Mouse (Mus musculus) CH12.LX (cell line): ENCODE results near the gene Spty2d1. TPM values are rescaled to one million over a fixed set of nuclear protein-coding genes. Genes with fewer than 3 reads are reported as not detected.

Experiments
- DNase-seq: peaks from one replicate; pipeline ENCODE4 v3.0.0-alpha.2; 2013; ENCODE audit errors: extremely low read depth
- H3K27ac ChIP-seq: 2 replicates; pipeline ENCODE4 v1.5.1; 2012; ENCODE audit warnings: low read depth, mild to moderate bottlenecking, control low read depth, moderate library complexity; ENCODE audit not compliant: insufficient read depth
- H3K27me3 ChIP-seq: replicated peaks from 2 replicates; pipeline ENCODE3; 2012; ENCODE audit warnings: inconsistent platforms
- H3K36me3 ChIP-seq, 2 experiments: replicated peaks in 1 of 2; 2 replicates each; pipeline versions ENCODE3 to v1.6.1; 2012; ENCODE audit warnings: inconsistent platforms in 1 of 2, low read length in 1 of 2, mild to moderate bottlenecking in 1 of 2, mixed read lengths in 1 of 2, moderate library complexity in 1 of 2; ENCODE audit not compliant: control insufficient read depth in 1 of 2, insufficient read depth in 1 of 2
- H3K4me1 ChIP-seq, 2 experiments: 2 replicates each; pipeline ENCODE4 v1.6.1; 2012; ENCODE audit warnings: inconsistent platforms in 1 of 2, moderate library complexity in 1 of 2; ENCODE audit not compliant: insufficient read depth in 2 of 2, control insufficient read depth in 1 of 2
- H3K4me2 ChIP-seq: 2 replicates; pipeline ENCODE4 v1.6.1; 2012; ENCODE audit warnings: low read depth, mild to moderate bottlenecking, control low read depth; ENCODE audit not compliant: poor library complexity, insufficient read depth, severe bottlenecking
- H3K4me3 ChIP-seq, 3 experiments: fragments of 150-350 bp in 1 of 3; sonication (generic) in 1 of 3; replicated peaks in 1 of 3; 2 replicates each; pipeline versions ENCODE3 to v1.5.1; 2011 to 2012; ENCODE audit warnings: low read depth in 2 of 3, low read length in 2 of 3, mild to moderate bottlenecking in 2 of 3, moderate library complexity in 2 of 3, control low read depth in 1 of 3, improper control_type of control experiment in 1 of 3, inconsistent platforms in 1 of 3, mixed read lengths in 1 of 3; ENCODE audit not compliant: poor library complexity in 1 of 3
- H3K79me2 ChIP-seq: replicated peaks from 2 replicates; pipeline ENCODE4 v1.6.1; 2012; ENCODE audit warnings: mild to moderate bottlenecking, moderate library complexity; ENCODE audit not compliant: control insufficient read depth, poor library complexity, insufficient read depth, severe bottlenecking; ENCODE audit errors: extremely low read depth
- H3K9ac ChIP-seq: 2 replicates; pipeline ENCODE4 v1.6.1; 2012; ENCODE audit warnings: low read depth, mild to moderate bottlenecking, control low read depth, moderate library complexity; ENCODE audit not compliant: insufficient read depth
- H3K9me3 ChIP-seq: replicated peaks from 2 replicates; pipeline ENCODE3; 2012; ENCODE audit warnings: low read length, inconsistent platforms, mixed read lengths
- BHLHE40 ChIP-seq: IDR thresholded peaks from 2 replicates; pipeline ENCODE4 v1.6.1; 2011; ENCODE audit warnings: mild to moderate bottlenecking, low read depth, low read length, improper control_type of control experiment
- CHD1 ChIP-seq: IDR thresholded peaks from 2 replicates; pipeline ENCODE4 v1.6.1; 2012; ENCODE audit warnings: low read depth, low read length, improper control_type of control experiment, inconsistent platforms
- CHD2 ChIP-seq: IDR thresholded peaks from 2 replicates; pipeline ENCODE4 v1.6.1; 2011; ENCODE audit warnings: low read length, improper control_type of control experiment
- CTCF ChIP-seq, 2 experiments: IDR thresholded peaks in 1 of 2; conservative IDR thresholded peaks in 1 of 2; 2 replicates each; pipeline ENCODE4 v1.5.1; 2011 to 2012; ENCODE audit warnings: low read depth in 2 of 2, low read length in 2 of 2, improper control_type of control experiment in 1 of 2, inconsistent platforms in 1 of 2, mild to moderate bottlenecking in 1 of 2, moderate library complexity in 1 of 2
- E2F4 ChIP-seq: IDR thresholded peaks from 2 replicates; pipeline ENCODE4 v1.6.1; 2011; ENCODE audit warnings: low read depth, low read length, improper control_type of control experiment; ENCODE audit not compliant: insufficient replicate concordance
- ELF1 ChIP-seq: IDR thresholded peaks from 2 replicates; pipeline ENCODE4 v1.6.1; 2014; ENCODE audit warnings: low read depth, mild to moderate bottlenecking, inconsistent platforms, low read length, improper control_type of control experiment
- EP300 ChIP-seq: IDR thresholded peaks from 2 replicates; pipeline ENCODE4 v1.6.1; 2011; ENCODE audit warnings: low read length, improper control_type of control experiment
- ETS1 ChIP-seq: conservative IDR thresholded peaks from 2 replicates; pipeline ENCODE4 v1.6.1; 2012; ENCODE audit warnings: low read depth, mild to moderate bottlenecking, inconsistent platforms, low read length, improper control_type of control experiment, moderate library complexity
- GABPA ChIP-seq: IDR thresholded peaks from 2 replicates; pipeline ENCODE4 v1.6.1; 2012; ENCODE audit warnings: low read depth, low read length, improper control_type of control experiment, inconsistent platforms; ENCODE audit not compliant: insufficient replicate concordance
- HCFC1 ChIP-seq: IDR thresholded peaks from 2 replicates; pipeline ENCODE4 v1.6.1; 2012; ENCODE audit warnings: low read depth, mild to moderate bottlenecking, inconsistent platforms, low read length, improper control_type of control experiment
- IRF4 ChIP-seq: IDR thresholded peaks from 2 replicates; pipeline ENCODE4 v1.6.1; 2014; ENCODE audit warnings: low read depth, mild to moderate bottlenecking, inconsistent platforms, low read length, improper control_type of control experiment
- JUN ChIP-seq: IDR thresholded peaks from 2 replicates; pipeline ENCODE4 v1.6.1; 2011; ENCODE audit warnings: low read depth, mild to moderate bottlenecking, low read length, improper control_type of control experiment, moderate library complexity; ENCODE audit not compliant: insufficient read depth
- JUND ChIP-seq: conservative IDR thresholded peaks from 2 replicates; pipeline ENCODE4 v1.6.1; 2011; ENCODE audit warnings: low read depth, low read length, improper control_type of control experiment
- KAT2A ChIP-seq: IDR thresholded peaks from 2 replicates; pipeline ENCODE4 v1.6.1; 2012; ENCODE audit warnings: low read length, improper control_type of control experiment, inconsistent platforms; ENCODE audit not compliant: insufficient replicate concordance
- MAFK ChIP-seq: IDR thresholded peaks from 2 replicates; pipeline ENCODE4 v1.6.1; 2011; ENCODE audit warnings: low read length, improper control_type of control experiment; ENCODE audit not compliant: insufficient replicate concordance
- MAX ChIP-seq: IDR thresholded peaks from 2 replicates; pipeline ENCODE4 v1.6.1; 2011; ENCODE audit warnings: low read length, improper control_type of control experiment
- MAZ ChIP-seq: IDR thresholded peaks from 2 replicates; pipeline ENCODE4 v1.6.1; 2012; ENCODE audit warnings: low read depth, mild to moderate bottlenecking, inconsistent platforms, low read length, improper control_type of control experiment, moderate library complexity
- MEF2A ChIP-seq: IDR thresholded peaks from 2 replicates; pipeline ENCODE4 v1.6.1; 2014; ENCODE audit warnings: low read depth, mild to moderate bottlenecking, inconsistent platforms, low read length, improper control_type of control experiment, borderline replicate concordance
- MXI1 ChIP-seq: IDR thresholded peaks from 2 replicates; pipeline ENCODE4 v1.6.1; 2011; ENCODE audit warnings: mild to moderate bottlenecking, low read depth, low read length, improper control_type of control experiment
- MYC ChIP-seq: IDR thresholded peaks from 2 replicates; pipeline ENCODE4 v1.6.1; 2011; ENCODE audit warnings: low read depth, mild to moderate bottlenecking, improper control_type of control experiment, low read length
- NELFE ChIP-seq: IDR thresholded peaks from 2 replicates; pipeline ENCODE4 v1.6.1; 2011; ENCODE audit warnings: low read depth, low read length, improper control_type of control experiment
- NRF1 ChIP-seq: IDR thresholded peaks from 2 replicates; pipeline ENCODE4 v1.6.1; 2014; ENCODE audit warnings: low read depth, mild to moderate bottlenecking, inconsistent platforms, low read length, improper control_type of control experiment, moderate library complexity
- PAX5 ChIP-seq: IDR thresholded peaks from 2 replicates; pipeline ENCODE4 v1.6.1; 2012; ENCODE audit warnings: low read length, inconsistent platforms, mixed read lengths
- POLR2A ChIP-seq: IDR thresholded peaks from 2 replicates; pipeline ENCODE4 v1.6.1; 2011; ENCODE audit warnings: low read depth, mild to moderate bottlenecking, improper control_type of control experiment, low read length
- POLR2AphosphoS2 ChIP-seq: IDR thresholded peaks from 2 replicates; pipeline ENCODE4 v1.6.1; 2011; ENCODE audit warnings: low read depth, low read length, improper control_type of control experiment
- RAD21 ChIP-seq: IDR thresholded peaks from 2 replicates; pipeline ENCODE4 v1.6.1; 2011; ENCODE audit warnings: low read depth, mild to moderate bottlenecking, low read length, improper control_type of control experiment, moderate library complexity
- RCOR1 ChIP-seq: conservative IDR thresholded peaks from 2 replicates; pipeline ENCODE4 v1.6.1; 2012; ENCODE audit warnings: low read depth, mild to moderate bottlenecking, inconsistent platforms, low read length, improper control_type of control experiment
- SIN3A ChIP-seq: IDR thresholded peaks from 2 replicates; pipeline ENCODE4 v1.6.1; 2012; ENCODE audit warnings: low read length, improper control_type of control experiment, inconsistent platforms
- SMC3 ChIP-seq: IDR thresholded peaks from 2 replicates; pipeline ENCODE4 v1.6.1; 2011; ENCODE audit warnings: low read depth, low read length, improper control_type of control experiment
- TBP ChIP-seq: conservative IDR thresholded peaks from 2 replicates; pipeline ENCODE4 v1.6.1; 2011; ENCODE audit warnings: low read depth, low read length, improper control_type of control experiment
- TCF12 ChIP-seq: IDR thresholded peaks from 2 replicates; pipeline ENCODE4 v1.6.1; 2014; ENCODE audit warnings: low read depth, mild to moderate bottlenecking, inconsistent platforms, low read length, improper control_type of control experiment
- UBTF ChIP-seq: IDR thresholded peaks from 2 replicates; pipeline ENCODE4 v1.6.1; 2012; ENCODE audit warnings: low read depth, mild to moderate bottlenecking, inconsistent platforms, low read length, improper control_type of control experiment, moderate library complexity
- USF1 ChIP-seq: IDR thresholded peaks from 2 replicates; pipeline ENCODE4 v1.6.1; 2014; ENCODE audit warnings: low read depth, mild to moderate bottlenecking, inconsistent platforms, low read length, improper control_type of control experiment
- USF2 ChIP-seq: conservative IDR thresholded peaks from 2 replicates; pipeline ENCODE4 v1.6.1; 2011; ENCODE audit warnings: low read depth, low read length, improper control_type of control experiment
- ZC3H11A ChIP-seq: IDR thresholded peaks from 2 replicates; pipeline ENCODE4 v1.6.1; 2012; ENCODE audit warnings: low read depth, mild to moderate bottlenecking, inconsistent platforms, low read length, improper control_type of control experiment
- ZKSCAN1 ChIP-seq: IDR thresholded peaks from 2 replicates; pipeline ENCODE4 v1.6.1; 2012; ENCODE audit warnings: low read depth, inconsistent platforms, low read length, improper control_type of control experiment, borderline replicate concordance
- ZMIZ1 ChIP-seq: IDR thresholded peaks from 2 replicates; pipeline ENCODE4 v1.6.1; 2012; ENCODE audit warnings: low read depth, mild to moderate bottlenecking, inconsistent platforms, low read length, improper control_type of control experiment
- ZNF384 ChIP-seq: IDR thresholded peaks from 2 replicates; pipeline ENCODE4 v1.6.1; 2012; ENCODE audit warnings: low read depth, low read length, improper control_type of control experiment, inconsistent platforms
- dilution Hi-C: fragments of 300-500 bp; cut with MboI; formaldehyde crosslinking; loops from 2 replicates; pipeline ENCODE4 v1.14.3; 2020; ENCODE audit warnings: low sequenced_read_pairs; ENCODE audit not compliant: extremely low pct_unique_long_range_greater_than_20kb, extremely low pct_ligation_motif_present
- in situ Hi-C: fragments of 300-500 bp; cut with MboI; formaldehyde crosslinking; loops from 3 replicates; pipeline ENCODE4 v1.14.3; 2019; ENCODE audit warnings: low sequenced_read_pairs, low pct_ligation_motif_present, low pct_unique_long_range_greater_than_20kb, mixed read lengths
- polyA plus RNA-seq: library from polyadenylated mRNA; unstranded; fragments of >175 nt; gene quantifications from 2 replicates; pipeline ENCODE4 v1.2.1, GENCODE M21; 2012; ENCODE audit warnings: low read depth; ENCODE audit not compliant: insufficient read length
- total RNA-seq, 2 experiments: library from RNA; depleted of rRNA; stranded (reverse); fragments of 300-350 nt in 1 of 2; fragments of >200 nt in 1 of 2; gene quantifications; 2 replicates each; pipeline ENCODE4 v1.2.3; 2012 to 2014

Gene Spty2d1
- total and polyA plus RNA-seq, 3 experiments: 10.5 to 32.6 (median 22.9) TPM

DNA sequence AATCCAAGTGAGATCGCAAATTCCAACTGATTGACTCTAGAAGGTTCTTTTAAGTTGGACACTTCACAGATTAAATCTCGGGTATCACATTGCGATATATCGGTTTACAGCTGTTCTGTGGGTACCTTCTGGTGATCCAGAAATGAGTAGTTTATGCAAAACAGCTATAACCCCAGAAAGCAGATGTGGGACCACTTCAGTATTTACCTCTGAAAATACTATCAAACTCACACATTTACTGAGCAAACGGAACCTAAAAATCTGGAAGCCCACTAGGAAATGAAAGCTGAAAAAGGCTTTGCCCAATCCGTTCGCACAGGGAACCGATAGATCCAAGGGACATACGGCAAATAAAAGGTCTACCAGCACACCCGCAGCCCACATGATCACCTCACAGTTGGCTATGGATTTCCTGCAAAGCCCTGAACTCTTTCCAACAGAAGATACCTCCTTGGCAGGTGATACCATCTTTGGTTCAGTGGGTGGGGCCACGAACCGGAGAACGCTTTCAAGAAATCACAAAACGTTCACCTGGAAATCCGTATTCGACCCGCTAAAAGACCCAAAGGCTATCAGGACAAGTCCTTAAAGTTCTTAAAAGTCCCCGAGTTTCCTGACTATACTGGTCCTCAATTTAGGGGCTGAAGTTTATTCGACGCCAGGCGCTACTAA is 966 bp downstream of the Spty2d1 start:
- Histone ChIP-seq H3K27ac (peak overlapping the region; percentile 52; the same call in 1 of the 2 replicates), H3K4me3 (peak overlapping the region; percentile 62 to 83 (median 76)), H3K79me2 (peaks cover 45% of the 10 kb centered on the region), H3K36me3 (peaks cover 0 to 16% of the 10 kb centered on the region in 2 experiments), H3K27me3 (no peaks in the 10 kb centered on the region), H3K9ac (peak overlapping the region; percentile 71), H3K4me1 (peaks cover 2 to 38% of the 10 kb centered on the region in 2 experiments; a peak in 3 of 4 replicates), H3K4me2 (peak overlapping the region; percentile 93), H3K9me3 (no peaks in the 10 kb centered on the region)
- TF ChIP-seq ELF1: no peak
- TF ChIP-seq RAD21: no peak; the same call in 1 of the 2 replicates
- TF ChIP-seq ZKSCAN1: no peak
- TF ChIP-seq JUN: peak; percentile 86
- TF ChIP-seq E2F4: no peak
- TF ChIP-seq CHD1: peak; percentile 16; the same call in 1 of the 2 replicates
- TF ChIP-seq CHD2: no peak
- TF ChIP-seq UBTF: no peak
- peak; percentile 87 for TF ChIP-seq IRF4
- TF ChIP-seq SIN3A: peak; percentile 92
- no peak for TF ChIP-seq POLR2A
- TF ChIP-seq JUND: peak; percentile 97
- TF ChIP-seq USF2: no peak
- TF ChIP-seq EP300: peak; percentile 93
- no peak for TF ChIP-seq MAZ
- TF ChIP-seq MXI1: no peak; the same call in 1 of the 2 replicates
- 0 out of 2 replicates have a peak, but pooled peaks have one; percentile 34 for TF ChIP-seq MYC
- no peak for TF ChIP-seq KAT2A
- TF ChIP-seq MAX: 0 out of 2 replicates have a peak, but pooled peaks have one; percentile 28
- TF ChIP-seq SMC3: no peak
- TF ChIP-seq ZNF384: no peak
- peak; percentile 80 for TF ChIP-seq MAFK
- TF ChIP-seq NELFE: no peak
- no peak for TF ChIP-seq ZC3H11A
- TF ChIP-seq TCF12: peak; percentile 83
- no peak for TF ChIP-seq NRF1
- TF ChIP-seq MEF2A: peak; percentile 35; the same call in 1 of the 2 replicates
- TF ChIP-seq USF1: no peak
- no peak for TF ChIP-seq HCFC1
- TF ChIP-seq RCOR1: peak; percentile 85; the same call in 1 of the 2 replicates
- TF ChIP-seq ZMIZ1: no peak
- TF ChIP-seq TBP: no peak
- TF ChIP-seq ETS1: peak; percentile 81
- no peak for TF ChIP-seq GABPA
- no peak; the same call in 1 of the 2 replicates for TF ChIP-seq POLR2AphosphoS2
- peak; percentile 71; the same call in 1 of the 2 replicates for TF ChIP-seq BHLHE40
- no peak for TF ChIP-seq CTCF (conservative IDR thresholded peaks at IDR 0.05 in 1 of 2, IDR thresholded peaks at IDR 0.05 in 1 of 2; ENCODE audit: low read depth in 2 of 2, low read length in 2 of 2)
- no peak for TF ChIP-seq PAX5
- DNase-seq: peak; percentile 67
- dilution Hi-C loops (no loop called here), in situ Hi-C loops (loop anchor here (5.0 kb wide), 1 partner anchor 45 kb away; no protein-coding TSS in a partner anchor)
